Mouse (Mus musculus): Measurements from ENCODE around the gene Gm4450.

DNA sequence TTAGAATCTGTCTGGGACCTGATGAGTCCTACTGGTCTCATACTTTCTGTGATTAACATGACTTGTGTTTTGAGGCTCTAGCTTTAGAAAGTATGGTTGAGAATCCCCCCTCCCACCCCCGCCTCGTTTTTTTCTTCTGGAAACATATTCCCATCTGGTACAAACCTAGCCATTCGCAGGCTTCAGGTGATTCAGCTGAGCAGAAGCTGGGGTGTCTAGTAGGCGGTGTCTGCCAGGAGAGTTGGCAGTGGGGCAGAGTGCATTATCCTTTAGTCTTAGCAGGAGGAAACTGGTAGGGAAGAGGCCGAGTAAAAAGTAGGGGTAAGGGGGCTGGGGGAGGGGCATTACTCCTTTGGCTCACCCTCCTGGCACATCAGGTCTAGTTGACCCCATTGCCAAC, 30.2 kb downstream of the Gm4450 start:
- no peak for TF ChIP-seq POLR2A (IDR thresholded peaks at IDR 0.05; ENCODE audit: insufficient read depth, low read length)
- TF ChIP-seq CTCF (IDR thresholded peaks at IDR 0.05; ENCODE audit: low read depth, low read length) = no peak
- no peak for TF ChIP-seq EP300 (IDR thresholded peaks at IDR 0.05; ENCODE audit: insufficient read depth, low read depth, low read length)
